34 mouse cellular contexts compared by ENCODE assay signal in the genomic region with DNA sequence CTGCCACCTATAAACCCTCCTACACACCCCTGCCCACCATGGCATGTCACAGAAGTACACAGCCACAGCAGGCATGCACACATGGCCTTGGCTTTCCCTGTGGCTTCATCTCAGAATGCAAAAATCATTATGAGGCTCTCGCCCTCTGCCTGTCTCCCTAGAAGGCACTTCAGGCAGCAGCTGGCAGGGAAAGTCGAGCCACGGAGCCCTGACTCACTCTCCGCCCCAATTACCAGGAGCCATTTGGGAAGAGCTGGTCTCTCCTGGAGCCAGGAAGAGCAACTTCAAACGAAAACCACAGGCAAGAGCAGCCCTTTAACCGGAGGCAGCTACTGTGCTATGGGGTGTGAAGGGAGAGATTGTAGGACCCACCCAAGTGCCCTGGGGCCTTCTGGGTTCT. TPM values are rescaled to one million over a fixed set of nuclear protein-coding genes. Genes with fewer than 3 reads are reported as not detected.
DNase-seq lines count a peak whose midpoint lies in the region; ATAC-seq and TF ChIP-seq lines count a peak whose summit lies in the region.
"Had no signal": no experiment of that assay in that cellular context is flagged by ENCODE, and none has a peak within 500 bp of the region (broad histone marks: within the 10 kb centered on the region; RNA-seq: fewer than 3 reads in every experiment).

No protein-coding gene starts in this region.

- no peak overlapping the region for H3K27ac ChIP-seq in embryonic facial prominence, embryonic 13.5 days
- no peak overlapping the region for H3K27ac ChIP-seq in embryonic facial prominence, embryonic 10.5 days (replicated peaks)
- no peak overlapping the region for H3K27ac ChIP-seq in kidney, embryonic 14.5 days (ENCODE audit: low read depth, low read length)
- no peak overlapping the region for H3K27ac ChIP-seq in hindbrain, postnatal 0 days
- H3K27ac ChIP-seq: embryonic facial prominence, embryonic 15.5 days; forebrain, embryonic 13.5 days; heart, adult 2 months; heart, embryonic 13.5 days; intestine, embryonic 15.5 days; layer of hippocampus, adult 2 months; left cerebral cortex, adult 2 months; limb, embryonic 12.5 days; liver, embryonic 13.5 days; neural tube, embryonic 12.5 days had no signal

- TF ChIP-seq POLR2A in myocyte (IDR thresholded peaks at IDR 0.05; ENCODE audit: insufficient read length, low read depth), result no peak

- no peak for ATAC-seq in embryonic facial prominence, embryonic 13.5 days (ENCODE audit: insufficient number of reproducible peaks, insufficient read depth, low FRiP score, low TSS enrichment, low read depth)
- ATAC-seq in kidney, embryonic 14.5 days (ENCODE audit: low FRiP score, low TSS enrichment), result no peak
- ATAC-seq in hindbrain, postnatal 0 days, result no peak; the same call in 1 of the 2 replicates
- ATAC-seq: activated CD4-positive, CD25-positive, alpha-beta regulatory T cell, adult 4 months; forebrain, embryonic 13.5 days; hindbrain, embryonic 16.5 days; intestine, embryonic 15.5 days; midbrain, embryonic 16.5 days had no signal

- H3K4me1 ChIP-seq in embryonic facial prominence, embryonic 13.5 days, result no peaks in the 10 kb centered on the region
- H3K4me1 ChIP-seq in embryonic facial prominence, embryonic 10.5 days, result no peaks in the 10 kb centered on the region
- no peaks in the 10 kb centered on the region for H3K4me1 ChIP-seq in kidney, embryonic 14.5 days (ENCODE audit: control insufficient read depth, insufficient read depth, low read length)
- H3K4me1 ChIP-seq in hindbrain, postnatal 0 days (ENCODE audit: insufficient read depth, low read length), result 0 out of 2 replicates have a peak, but pooled peaks cover 4% of the 10 kb centered on the region
- H3K4me1 ChIP-seq: embryonic facial prominence, embryonic 15.5 days; heart, embryonic 13.5 days had no signal

- peaks cover 10% of the 10 kb centered on the region; the same call in 1 of the 2 replicates for H3K9me3 ChIP-seq in embryonic facial prominence, embryonic 13.5 days
- H3K9me3 ChIP-seq in embryonic facial prominence, embryonic 10.5 days, result peaks cover 8% of the 10 kb centered on the region
- H3K9me3 ChIP-seq in kidney, embryonic 14.5 days (ENCODE audit: control insufficient read depth, low read length), result peaks cover 4% of the 10 kb centered on the region; the same call in 1 of the 2 replicates
- peaks cover 2% of the 10 kb centered on the region; the same call in 1 of the 2 replicates for H3K9me3 ChIP-seq in hindbrain, postnatal 0 days (ENCODE audit: low read length)
- H3K9me3 ChIP-seq: intestine, embryonic 15.5 days; liver, embryonic 13.5 days had no signal

- 55% methylated on average over 6 of the region's 6 CpGs for WGBS in embryonic facial prominence, embryonic 13.5 days
- WGBS in embryonic facial prominence, embryonic 10.5 days, result 70% methylated on average over 6 of the region's 6 CpGs
- 19% methylated on average over 6 of the region's 6 CpGs for WGBS in kidney, embryonic 14.5 days
- WGBS in hindbrain, postnatal 0 days, result 72% methylated on average over 6 of the region's 6 CpGs

- H3K36me3 ChIP-seq in embryonic facial prominence, embryonic 13.5 days, result no peaks in the 10 kb centered on the region
- no peaks in the 10 kb centered on the region for H3K36me3 ChIP-seq in embryonic facial prominence, embryonic 10.5 days (replicated peaks)
- no peaks in the 10 kb centered on the region for H3K36me3 ChIP-seq in kidney, embryonic 14.5 days (ENCODE audit: control insufficient read depth, insufficient read depth, low read length)
- H3K36me3 ChIP-seq in myocyte (ENCODE audit: control insufficient read depth, insufficient read depth), result no peaks in the 10 kb centered on the region
- H3K36me3 ChIP-seq in hindbrain, postnatal 0 days (ENCODE audit: insufficient read depth, low read length), result no peaks in the 10 kb centered on the region
- H3K36me3 ChIP-seq: embryonic facial prominence, embryonic 15.5 days; heart, embryonic 13.5 days; intestine, embryonic 15.5 days; limb, embryonic 12.5 days; liver, embryonic 13.5 days; neural tube, embryonic 12.5 days had no signal

- no peak overlapping the region for H3ac ChIP-seq in myocyte (ENCODE audit: control insufficient read depth, insufficient read length)

- no peak for TF ChIP-seq CTCF in hindbrain, postnatal 0 days (IDR thresholded peaks at IDR 0.05; ENCODE audit: low read depth)

- H3K4me2 ChIP-seq in embryonic facial prominence, embryonic 13.5 days, result no peak overlapping the region
- H3K4me2 ChIP-seq in kidney, embryonic 14.5 days (replicated peaks; ENCODE audit: low read depth, low read length), result no peak overlapping the region
- H3K4me2 ChIP-seq in myocyte (ENCODE audit: low read depth), result no peak overlapping the region
- no peak overlapping the region for H3K4me2 ChIP-seq in hindbrain, postnatal 0 days (ENCODE audit: low read depth, low read length)
- H3K4me2 ChIP-seq: embryonic facial prominence, embryonic 15.5 days; forebrain, embryonic 13.5 days; heart, embryonic 13.5 days; intestine, embryonic 15.5 days; limb, embryonic 12.5 days; liver, embryonic 13.5 days; lung, embryonic 14.5 days; neural tube, embryonic 12.5 days had no signal

- H3K4me3 ChIP-seq in embryonic facial prominence, embryonic 13.5 days, result no peak overlapping the region
- H3K4me3 ChIP-seq in embryonic facial prominence, embryonic 10.5 days, result no peak overlapping the region
- no peak overlapping the region for H3K4me3 ChIP-seq in kidney, embryonic 14.5 days (ENCODE audit: low read length)
- no peak overlapping the region for H3K4me3 ChIP-seq in myocyte
- H3K4me3 ChIP-seq in hindbrain, postnatal 0 days (ENCODE audit: low read length), result no peak overlapping the region
- H3K4me3 ChIP-seq: embryonic facial prominence, embryonic 15.5 days; forebrain, embryonic 13.5 days; heart, adult 2 months; heart, embryonic 13.5 days; intestine, embryonic 15.5 days; layer of hippocampus, adult 2 months; left cerebral cortex, adult 2 months; limb, embryonic 12.5 days; liver, embryonic 13.5 days; neural tube, embryonic 12.5 days had no signal

- DNase-seq in embryonic facial prominence, embryonic 10.5 days (ENCODE audit: low spot score), result no peak
- DNase-seq in kidney, postnatal 10 days, result peak; percentile 2
- DNase-seq in testis, postnatal 10 days (ENCODE audit: low spot score), result peak; percentile 30
- DNase-seq in testis, postnatal 14 days (ENCODE audit: low spot score), result no peak
- no peak for DNase-seq in hindbrain, postnatal 0 days (ENCODE audit: low spot score)
- DNase-seq: adrenal gland, adult 2 months; cerebellum, adult 11 months; cerebellum, postnatal 10 days; heart, adult 2 months; kidney, adult 9 months; kidney, postnatal 36 days; liver, embryonic 13.5 days; lung, embryonic 14.5 days; lung, postnatal 14 days; right cerebral cortex, adult 18-20 months; thymus, postnatal 14 days had no signal

- no peaks in the 10 kb centered on the region for H3K79me2 ChIP-seq in myocyte (ENCODE audit: control insufficient read depth, insufficient read depth)

- H3K9ac ChIP-seq in embryonic facial prominence, embryonic 13.5 days, result peak overlapping the region; percentile 21; the same call in 1 of the 2 replicates
- H3K9ac ChIP-seq in kidney, embryonic 14.5 days (ENCODE audit: low read depth, low read length), result no peak overlapping the region
- H3K9ac ChIP-seq in hindbrain, postnatal 0 days (replicated peaks; ENCODE audit: low read length), result no peak overlapping the region
- H3K9ac ChIP-seq: embryonic facial prominence, embryonic 15.5 days; forebrain, embryonic 13.5 days; heart, embryonic 13.5 days; intestine, embryonic 15.5 days; limb, embryonic 12.5 days; liver, embryonic 13.5 days; lung, embryonic 14.5 days; neural tube, embryonic 12.5 days had no signal

- no peaks in the 10 kb centered on the region for H3K27me3 ChIP-seq in embryonic facial prominence, embryonic 13.5 days
- H3K27me3 ChIP-seq in embryonic facial prominence, embryonic 10.5 days (replicated peaks; ENCODE audit: low read depth, poor library complexity, severe bottlenecking), result no peaks in the 10 kb centered on the region
- no peaks in the 10 kb centered on the region for H3K27me3 ChIP-seq in kidney, embryonic 14.5 days (ENCODE audit: control insufficient read depth, insufficient read depth, low read length)
- H3K27me3 ChIP-seq in myocyte (ENCODE audit: control insufficient read depth, insufficient read depth, insufficient read length), result no peaks in the 10 kb centered on the region
- H3K27me3 ChIP-seq in hindbrain, postnatal 0 days (ENCODE audit: insufficient read depth, low read length), result no peaks in the 10 kb centered on the region
- H3K27me3 ChIP-seq: embryonic facial prominence, embryonic 15.5 days; forebrain, embryonic 13.5 days; limb, embryonic 12.5 days; neural tube, embryonic 12.5 days had no signal

TF ChIP-seq in myocyte, 11 proteins besides CTCF, POLR2A, EP300 and RAD21:
- TF ChIP-seq E2F4 (IDR thresholded peaks at IDR 0.05; ENCODE audit: insufficient read depth), result no peak
- TF ChIP-seq MYOG (IDR thresholded peaks at IDR 0.05; ENCODE audit: control insufficient read depth in 1 of 3, insufficient read depth in 1 of 3, insufficient read length in 2 of 3, low read depth in 2 of 3), result peak in 1 of 3 experiments; percentile 71
- peak in 2 of 3 experiments; percentile 37 to 70 for TF ChIP-seq MYOD1 (IDR thresholded peaks at IDR 0.05; ENCODE audit: control insufficient read depth in 1 of 3, insufficient read length in 2 of 3, low read depth in 2 of 3)
- TF ChIP-seq SRF (IDR thresholded peaks at IDR 0.05; ENCODE audit: control insufficient read depth, insufficient read length, low read depth), result no peak
TF ChIP-seq in myocyte: peak in this region for 2.

RNA-seq across cellular contexts. Expression of gene Padi2, which starts 29.5 kb away (rescaled TPM):
- 1.8 and 2.3 TPM in 2 replicates for polyA plus RNA-seq in embryonic facial prominence, embryonic 13.5 days (2015; fragmentation: Nextera tagmentation; extraction: Ambion mirVana)
- polyA plus RNA-seq in embryonic facial prominence, embryonic 10.5 days (2016; fragmentation: Nextera tagmentation; extraction: Ambion mirVana), result 0.97 and 1.6 TPM in 2 replicates
- polyA plus RNA-seq in kidney, embryonic 14.5 days (2014; fragmentation: Nextera tagmentation; extraction: Ambion mirVana), result 13.9 and 22.6 TPM in 2 replicates
- polyA plus RNA-seq in myocyte (2012; fragmentation: generic; extraction: Trizol), result 20.7 TPM
- 5.3 and 5.5 TPM in 2 replicates for total RNA-seq in hindbrain, postnatal 0 days (2014; rRNA removed)
- 2.7 and 3.0 TPM in 2 replicates for polyA plus RNA-seq in hindbrain, postnatal 0 days (2015; fragmentation: Nextera tagmentation; extraction: Ambion mirVana)

RNA-seq across cellular contexts. Expression of gene Padi1, which starts 31.1 kb away (rescaled TPM):
- 0.07 and 0.14 TPM in 2 replicates for polyA plus RNA-seq in embryonic facial prominence, embryonic 13.5 days (2015; fragmentation: Nextera tagmentation; extraction: Ambion mirVana)
- 0.10 and 0.22 TPM in 2 replicates for polyA plus RNA-seq in embryonic facial prominence, embryonic 10.5 days (2016; fragmentation: Nextera tagmentation; extraction: Ambion mirVana)
- 0.09 and 0.39 TPM in 2 replicates for polyA plus RNA-seq in kidney, embryonic 14.5 days (2014; fragmentation: Nextera tagmentation; extraction: Ambion mirVana)
- 0.06 TPM for polyA plus RNA-seq in myocyte (2012; fragmentation: generic; extraction: Trizol)
- 0.25 TPM in 1 of 2 replicates, not detected in the other for total RNA-seq in hindbrain, postnatal 0 days (2014; rRNA removed)
- 0.05 TPM in 1 of 2 replicates, not detected in the other for polyA plus RNA-seq in hindbrain, postnatal 0 days (2015; fragmentation: Nextera tagmentation; extraction: Ambion mirVana)
- total RNA-seq: adrenal gland, adult 2 months; common myeloid progenitor, adult 5-6 weeks; heart, adult 2 months; heart, postnatal 10 days; layer of hippocampus, adult 2 months; layer of hippocampus, postnatal 14 days; left cerebral cortex, postnatal 25 days had no signal
- polyA plus RNA-seq: adrenal gland, adult 2 months; forebrain, embryonic 13.5 days; hindbrain, embryonic 16.5 days had no signal

Comparison
In these comparisons a context has a peak if more than half of its experiments do, and no peak if none do; other contexts are left out.
1. DNase-seq: peak in kidney, postnatal 10 days (single experiment) and testis, postnatal 10 days (single experiment); none in embryonic facial prominence, embryonic 10.5 days (single experiment), testis, postnatal 14 days (single experiment) and hindbrain, postnatal 0 days (single experiment).